Mouse (Mus musculus): ENCODE measurements around the gene Dennd1c. TPM values are rescaled to one million over a fixed set of nuclear protein-coding genes. Genes with fewer than 3 reads are reported as not detected.

The Dennd1c gene
- 5.7 and 5.8 TPM in 2 replicates for polyA plus RNA-seq (2012; rRNA removed)

GRCm38 (mm10) chr17:57078336-57078735 lies at the start of gene Dennd1c:
Dennd1c (minus strand) TSS chr17:57078514.

GRCm38 (mm10) chr17:57105181-57106034 lies 27.1 kb upstream of the Dennd1c start, which contains the start of gene Tnfsf9:
Tnfsf9 (plus strand) TSS chr17:57105325.

GRCm38 (mm10) chr17:57087049-57087832 lies 8.9 kb upstream of the Dennd1c start, which contains the start of gene Tubb4a:
Tubb4a (minus strand) TSS chr17:57087782.

GRCm38 (mm10) chr17:57059486-57059977 lies 18.8 kb downstream of the Dennd1c start, which contains the start of gene Slc25a23:
Slc25a23 (minus strand) TSS chr17:57059863.

GRCm38 (mm10) chr17:57058891-57059485 lies 19.3 kb downstream of the Dennd1c start, which contains the start of gene Crb3:
Crb3 (plus strand) TSS chr17:57059105.

GRCm38 (mm10) chr17:57041554-57041953 lies 36.8 kb downstream of the Dennd1c start, which contains the start of gene Slc25a41:
Slc25a41 (minus strand) TSS chr17:57041654.

GRCm38 (mm10) chr17:57030931-57031660 lies 47.2 kb downstream of the Dennd1c start, which contains the start of gene Khsrp:
Khsrp (minus strand) TSS chr17:57031522.

Other genes starting within 250 kb of the Dennd1c start
- gene Rfx2, start 247.5 kb downstream of the Dennd1c start, polyA plus RNA-seq (2012; rRNA removed) = 6.4 and 7.4 TPM in 2 replicates
- not detected in 2 replicates for gene Acsbg2, start 204.1 kb downstream of the Dennd1c start, polyA plus RNA-seq (2012; rRNA removed)
- gene 1700061G19Rik, start 203.0 kb downstream of the Dennd1c start, polyA plus RNA-seq (2012; rRNA removed) = 0.05 and 0.06 TPM in 2 replicates
- gene Mllt1, start 143.1 kb downstream of the Dennd1c start, polyA plus RNA-seq (2012; rRNA removed) = 118 and 125 TPM in 2 replicates
- gene Acer1, start 96.4 kb downstream of the Dennd1c start, polyA plus RNA-seq (2012; rRNA removed) = not detected in 2 replicates
- gene Clpp, start 88.2 kb downstream of the Dennd1c start, polyA plus RNA-seq (2012; rRNA removed) = 157 and 168 TPM in 2 replicates
- gene Alkbh7, start 81.2 kb downstream of the Dennd1c start, polyA plus RNA-seq (2012; rRNA removed) = 28.8 and 30.1 TPM in 2 replicates
- not detected in 2 replicates for gene Pspn, start 78.5 kb downstream of the Dennd1c start, polyA plus RNA-seq (2012; rRNA removed)
- gene Gtf2f1, start 67.2 kb downstream of the Dennd1c start, polyA plus RNA-seq (2012; rRNA removed) = 90.2 and 95.7 TPM in 2 replicates
- 0.10 TPM in 1 of 2 replicates, not detected in the other for gene Gm17949, start 67.0 kb downstream of the Dennd1c start, polyA plus RNA-seq (2012; rRNA removed)
- gene Khsrp, start 47.0 kb downstream of the Dennd1c start, polyA plus RNA-seq (2012; rRNA removed) = 104 and 105 TPM in 2 replicates
- gene Slc25a41, start 36.9 kb downstream of the Dennd1c start, polyA plus RNA-seq (2012; rRNA removed) = 0.08 and 0.11 TPM in 2 replicates
- 2.0 and 2.4 TPM in 2 replicates for gene Crb3, start 19.4 kb downstream of the Dennd1c start, polyA plus RNA-seq (2012; rRNA removed)
- 75.6 and 77.7 TPM in 2 replicates for gene Slc25a23, start 18.7 kb downstream of the Dennd1c start, polyA plus RNA-seq (2012; rRNA removed)
- gene Tubb4a, start 9.3 kb upstream of the Dennd1c start, polyA plus RNA-seq (2012; rRNA removed) = 179 and 184 TPM in 2 replicates
- 6.9 and 7.3 TPM in 2 replicates for gene Tnfsf9, start 26.8 kb upstream of the Dennd1c start, polyA plus RNA-seq (2012; rRNA removed)
- 0.61 and 0.76 TPM in 2 replicates for gene Cd70, start 71.3 kb upstream of the Dennd1c start, polyA plus RNA-seq (2012; rRNA removed)
- 0.04 and 0.10 TPM in 2 replicates for gene Tnfsf14, start 115.7 kb upstream of the Dennd1c start, polyA plus RNA-seq (2012; rRNA removed)
- gene C3, start 149.6 kb upstream of the Dennd1c start, polyA plus RNA-seq (2012; rRNA removed) = 1.0 and 1.5 TPM in 2 replicates
- gene Gpr108, start 169.9 kb upstream of the Dennd1c start, polyA plus RNA-seq (2012; rRNA removed) = 20.5 and 24.5 TPM in 2 replicates
- 17.2 and 21.5 TPM in 2 replicates for gene Trip10, start 170.9 kb upstream of the Dennd1c start, polyA plus RNA-seq (2012; rRNA removed)
- gene Vav1, start 200.6 kb upstream of the Dennd1c start, polyA plus RNA-seq (2012; rRNA removed) = 1.6 TPM in 2 replicates

Measured in central nervous system, embryonic 14 days (tissue).